Mouse (Mus musculus) mature B cell (primary cell): Measurements from ENCODE around the gene Pgk1.
"Not testable (repeated sequence)": the region's sequence is repeated elsewhere in the genome, so short reads cannot be mapped to it uniquely, and the experiment has no call there.

ENCODE experiments used
- in situ Hi-C: fragments of 300-500 bp; cut with MboI; formaldehyde crosslinking; loops from 2 replicates; pipeline ENCODE4 v1.14.3; 2019

The Pgk1 gene

DNA sequence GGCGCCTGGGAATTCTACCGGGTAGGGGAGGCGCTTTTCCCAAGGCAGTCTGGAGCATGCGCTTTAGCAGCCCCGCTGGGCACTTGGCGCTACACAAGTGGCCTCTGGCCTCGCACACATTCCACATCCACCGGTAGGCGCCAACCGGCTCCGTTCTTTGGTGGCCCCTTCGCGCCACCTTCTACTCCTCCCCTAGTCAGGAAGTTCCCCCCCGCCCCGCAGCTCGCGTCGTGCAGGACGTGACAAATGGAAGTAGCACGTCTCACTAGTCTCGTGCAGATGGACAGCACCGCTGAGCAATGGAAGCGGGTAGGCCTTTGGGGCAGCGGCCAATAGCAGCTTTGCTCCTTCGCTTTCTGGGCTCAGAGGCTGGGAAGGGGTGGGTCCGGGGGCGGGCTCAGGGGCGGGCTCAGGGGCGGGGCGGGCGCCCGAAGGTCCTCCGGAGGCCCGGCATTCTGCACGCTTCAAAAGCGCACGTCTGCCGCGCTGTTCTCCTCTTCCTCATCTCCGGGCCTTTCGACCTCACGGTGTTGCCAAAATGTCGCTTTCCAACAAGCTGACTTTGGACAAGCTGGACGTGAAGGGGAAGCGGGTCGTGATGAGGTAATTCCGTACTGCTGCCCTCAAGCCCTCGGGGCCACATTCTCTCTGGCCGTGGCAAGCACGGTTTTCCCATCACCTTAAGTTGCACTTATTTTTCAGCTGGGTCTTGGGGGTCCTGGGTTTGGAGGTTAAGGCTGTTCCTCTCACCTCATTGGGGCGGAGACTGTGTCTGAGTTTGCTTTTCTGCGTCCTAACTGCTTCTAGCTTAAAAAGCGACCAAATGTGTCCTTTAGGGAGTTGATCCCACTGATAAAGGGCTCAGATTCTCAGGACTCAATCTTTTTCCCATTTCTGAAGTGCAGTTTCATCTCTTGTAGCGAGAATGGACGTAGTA lies at the start of gene Pgk1:
TSS of gene Pgk1 (plus strand) at position 388 of the 937 bp plus-strand sequence.
- in situ Hi-C loops, result no loop called here

DNA sequence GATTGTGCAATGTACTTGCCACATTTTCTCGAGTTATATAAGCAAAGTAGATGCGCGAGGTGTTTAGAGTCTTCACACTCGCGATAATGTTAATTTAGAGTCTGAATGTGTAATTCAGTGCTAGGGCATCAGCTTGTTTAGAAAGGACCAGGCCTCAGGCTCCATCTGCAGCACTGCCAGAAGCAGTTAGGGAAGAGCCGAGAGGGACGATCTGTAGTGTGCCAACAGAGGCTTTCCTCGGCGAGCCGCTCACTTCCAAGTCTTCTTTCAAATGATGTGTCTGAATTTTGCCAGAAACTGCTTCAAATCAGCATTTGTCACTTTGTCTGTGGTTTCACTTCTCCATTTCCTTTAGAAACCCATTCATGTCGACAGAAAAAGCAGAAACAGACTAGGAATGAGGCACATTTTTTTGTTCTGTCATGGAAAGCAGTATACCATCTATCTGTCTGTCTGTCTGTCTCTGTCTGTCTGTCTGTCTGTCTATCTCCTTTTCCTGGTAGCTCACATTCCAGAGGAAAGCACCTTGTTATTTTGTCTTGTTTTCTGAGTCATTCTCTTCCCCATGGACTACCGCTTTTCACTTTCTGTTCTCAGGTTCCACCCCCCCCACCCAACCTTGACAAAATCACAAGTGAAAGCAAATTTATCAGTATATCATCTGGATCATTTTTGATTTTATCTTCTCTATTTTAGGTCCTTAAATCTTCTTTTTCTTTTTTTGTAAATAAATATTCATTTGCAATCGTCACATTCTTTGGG lies 47.4 kb upstream of the Pgk1 start:
- in situ Hi-C loops, result no loop called here

DNA sequence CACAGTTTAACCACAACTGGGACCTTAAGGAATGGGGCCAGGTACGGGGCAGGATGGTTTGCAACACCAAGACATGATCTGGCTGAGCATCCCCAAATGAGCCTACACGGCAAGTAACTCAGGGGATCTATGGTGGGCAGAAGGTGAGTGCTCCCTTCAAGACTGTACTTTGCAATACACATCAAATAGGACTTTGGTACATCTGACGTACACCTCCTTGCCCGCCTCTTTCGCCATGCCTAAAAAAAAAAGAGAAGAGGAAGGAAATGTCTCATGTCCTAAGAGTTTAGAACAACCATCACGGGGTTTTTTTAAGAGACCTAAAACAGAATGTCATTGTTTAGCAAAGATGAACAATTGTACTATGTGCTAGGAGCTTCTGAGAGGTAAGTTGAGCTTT lies 44.0 kb upstream of the Pgk1 start, which contains the start of gene Tlr13:
TSS of gene Tlr13 (plus strand) at position 269 of the 400 bp plus-strand sequence.
- in situ Hi-C loops, result no loop called here

GRCm38 (mm10) chrX:106148185-106148584 lies 38.7 kb upstream of the Pgk1 start:
- in situ Hi-C loops, result no loop called here

DNA sequence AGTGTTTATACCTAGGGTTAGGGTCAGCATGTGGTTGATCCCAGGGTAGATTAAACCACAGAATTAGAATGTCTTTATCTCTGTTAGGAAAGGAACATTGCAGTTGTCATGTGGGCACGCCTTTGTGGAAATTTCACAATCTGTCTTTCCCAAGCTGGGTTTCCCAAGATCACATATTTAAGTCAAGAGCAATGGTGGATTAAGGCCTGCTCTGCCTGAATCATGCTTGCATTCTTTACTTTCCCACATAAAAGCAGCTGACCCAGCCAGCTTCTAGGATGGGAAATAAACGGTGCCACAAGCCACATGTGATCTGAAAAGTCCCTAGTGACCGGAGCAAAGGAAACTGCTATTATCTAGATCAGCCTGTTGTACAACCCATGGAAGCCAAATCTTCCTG lies 37.4 kb upstream of the Pgk1 start:
- in situ Hi-C loops, result no loop called here

- in situ Hi-C loops, result loop anchor here (25.0 kb wide), 1 partner anchor 242 kb away; no protein-coding TSS in a partner anchor
These were observed 32.7 kb upstream of the Pgk1 start for GRCm38 (mm10) chrX:106154180-106154586.

- in situ Hi-C loops, result loop anchor here (25.0 kb wide), 1 partner anchor 244 kb away; no protein-coding TSS in a partner anchor
These were observed 31.0 kb upstream of the Pgk1 start for GRCm38 (mm10) chrX:106155892-106156291.

GRCm38 (mm10) chrX:106163995-106164394 lies 22.9 kb upstream of the Pgk1 start:
- in situ Hi-C loops, result loop anchor here (25.0 kb wide), 1 partner anchor 252 kb away; no protein-coding TSS in a partner anchor

DNA sequence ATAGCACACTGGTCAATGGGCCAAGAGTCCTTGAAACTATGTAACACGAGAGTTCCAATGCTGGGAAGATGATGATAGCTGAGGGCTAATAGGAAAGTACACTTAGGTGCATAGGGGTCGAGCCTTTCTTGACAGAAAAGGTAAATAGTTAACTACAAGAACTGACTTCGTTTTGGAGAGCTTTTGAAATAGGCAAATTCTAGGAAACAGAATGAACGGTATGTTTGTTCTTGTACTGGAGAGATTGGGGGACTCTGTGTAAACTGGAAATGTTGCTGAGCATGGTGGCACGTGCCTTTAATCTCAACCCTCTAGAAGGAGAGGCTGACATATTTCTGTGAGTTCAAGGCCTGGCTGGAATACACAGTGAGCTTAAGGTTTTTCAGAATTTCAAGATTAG lies 22.3 kb upstream of the Pgk1 start:
- in situ Hi-C loops, result loop anchor here (25.0 kb wide), 1 partner anchor 252 kb away; no protein-coding TSS in a partner anchor

- in situ Hi-C loops, result loop anchor here (25.0 kb wide), 1 partner anchor 253 kb away; no protein-coding TSS in a partner anchor
These were observed 21.8 kb upstream of the Pgk1 start for GRCm38 (mm10) chrX:106165089-106165488.

DNA sequence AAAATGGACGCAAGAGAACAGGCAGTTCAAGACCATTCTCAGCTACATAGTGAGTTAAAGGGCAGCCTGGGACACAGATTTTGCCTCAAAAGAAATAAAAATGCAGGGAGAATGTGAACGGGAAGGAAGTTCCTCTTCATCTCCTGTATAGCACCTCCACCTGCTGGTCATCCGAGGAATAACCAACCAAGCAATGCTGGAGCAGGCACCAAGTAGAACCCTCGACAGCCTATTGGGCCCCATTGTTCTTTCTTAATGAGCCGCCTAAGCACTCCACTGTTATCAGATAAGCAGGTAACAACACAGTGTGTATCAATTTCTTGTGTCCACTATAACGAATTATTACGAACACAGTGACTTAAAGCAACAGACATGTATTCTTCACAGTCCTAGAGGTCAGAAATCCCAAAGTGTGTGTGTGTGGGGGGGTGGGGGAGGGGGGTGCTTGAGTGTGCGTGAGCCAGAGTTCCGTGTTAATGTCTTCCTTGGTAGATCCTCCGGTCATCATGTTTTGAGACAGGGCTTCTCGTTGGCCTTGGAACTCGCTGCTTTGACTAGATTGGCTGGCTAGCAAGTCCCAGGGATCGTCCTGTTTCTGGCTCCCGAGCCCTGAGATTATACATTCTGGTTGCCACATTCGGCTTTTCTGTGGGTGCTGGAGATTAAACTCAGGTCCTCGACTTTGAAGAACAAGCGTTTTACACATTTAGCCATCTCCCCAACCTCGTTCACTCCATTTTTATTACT lies 15.6 kb upstream of the Pgk1 start:
- in situ Hi-C loops, result loop anchor here (10.0 to 25.0 kb wide), 2 partner anchors 146 to 259 kb away; partner anchors contain the start of gene Atp7a

DNA sequence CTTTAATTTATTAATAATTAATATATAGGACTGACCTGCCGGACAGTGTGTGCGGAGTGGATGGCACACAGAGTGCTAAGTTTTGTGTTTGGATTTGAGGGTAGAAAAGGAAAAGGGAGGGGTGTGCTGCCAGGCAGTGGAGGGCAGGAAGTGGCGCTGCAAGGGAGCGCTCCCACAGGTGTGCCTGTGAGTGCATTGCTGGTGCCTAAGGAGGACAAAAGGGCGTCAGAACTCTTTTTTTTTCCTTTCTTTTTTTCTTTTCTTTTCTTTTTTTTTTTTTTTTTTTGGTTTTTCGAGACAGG lies 15.1 kb upstream of the Pgk1 start:
- in situ Hi-C loops, result loop anchor here (10.0 to 25.0 kb wide), 2 partner anchors 147 to 260 kb away; partner anchors contain the start of gene Atp7a

DNA sequence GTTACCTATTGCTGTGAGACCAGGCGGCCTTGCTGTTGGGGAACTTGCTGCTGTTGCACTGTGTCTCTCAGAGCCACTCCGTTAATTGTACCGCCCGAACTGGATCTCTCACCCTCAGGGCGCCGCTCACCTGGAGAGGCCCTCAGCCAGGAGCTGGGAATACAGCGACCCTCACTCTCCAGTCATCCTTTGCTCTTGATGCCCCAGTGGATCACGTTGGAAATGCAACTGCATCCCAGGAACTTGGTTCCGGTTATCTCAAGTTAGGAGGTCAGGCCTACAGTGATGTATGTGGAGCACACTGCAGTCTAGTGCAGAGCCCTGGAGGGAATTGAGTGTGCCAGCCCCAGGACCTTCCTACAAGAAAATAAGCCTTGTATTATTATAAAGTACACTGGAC lies 10.6 kb upstream of the Pgk1 start:
- in situ Hi-C loops, result loop anchor here (10.0 kb wide), 1 partner anchor 152 kb away; the partner anchor contains the start of gene Atp7a

DNA sequence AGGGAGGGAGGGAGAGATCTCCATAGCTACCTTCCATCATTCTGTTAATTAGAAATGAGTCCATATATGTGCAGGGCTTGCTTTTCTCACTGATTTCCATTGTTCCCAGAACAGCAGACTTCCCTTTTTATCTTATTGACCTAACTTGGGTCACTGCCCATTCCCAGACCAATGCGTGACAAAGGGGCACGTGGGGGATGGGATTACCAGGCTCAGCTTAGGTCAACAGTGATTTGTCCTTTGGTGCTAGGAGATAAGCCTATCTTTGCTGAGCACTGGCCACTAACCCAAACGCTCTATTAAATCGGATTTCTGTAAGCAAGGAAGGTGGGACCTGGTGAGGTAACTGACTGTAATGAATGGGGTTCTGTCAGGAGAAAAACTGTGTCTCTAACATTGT lies 2.6 kb upstream of the Pgk1 start:
- in situ Hi-C loops, result no loop called here

- in situ Hi-C loops, result no loop called here
These were observed 1.2 kb upstream of the Pgk1 start for GRCm38 (mm10) chrX:106185706-106186105.

DNA sequence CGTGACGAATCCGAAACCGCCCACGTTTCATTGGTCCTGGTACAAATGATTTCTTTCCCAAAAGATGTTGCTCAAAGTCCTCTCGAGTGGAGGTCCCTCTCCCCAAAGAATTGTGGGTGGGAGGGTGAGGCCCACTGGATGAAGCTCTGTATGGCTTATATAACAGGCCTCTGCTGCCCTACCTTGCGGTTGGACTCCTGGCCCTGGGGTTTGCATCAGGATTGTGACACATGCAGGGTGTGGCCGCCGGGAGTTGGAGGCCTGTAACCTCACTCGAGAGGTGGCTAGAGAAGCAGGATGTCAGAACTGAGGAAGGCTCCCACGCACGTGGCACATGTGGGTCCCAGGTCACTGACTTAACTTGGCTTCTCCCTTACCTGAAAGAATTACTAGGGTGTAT lies 837 bp downstream of the Pgk1 start:
- in situ Hi-C loops, result no loop called here

GRCm38 (mm10) chrX:106189356-106189755 lies 2.5 kb downstream of the Pgk1 start:
- in situ Hi-C loops, result no loop called here

DNA sequence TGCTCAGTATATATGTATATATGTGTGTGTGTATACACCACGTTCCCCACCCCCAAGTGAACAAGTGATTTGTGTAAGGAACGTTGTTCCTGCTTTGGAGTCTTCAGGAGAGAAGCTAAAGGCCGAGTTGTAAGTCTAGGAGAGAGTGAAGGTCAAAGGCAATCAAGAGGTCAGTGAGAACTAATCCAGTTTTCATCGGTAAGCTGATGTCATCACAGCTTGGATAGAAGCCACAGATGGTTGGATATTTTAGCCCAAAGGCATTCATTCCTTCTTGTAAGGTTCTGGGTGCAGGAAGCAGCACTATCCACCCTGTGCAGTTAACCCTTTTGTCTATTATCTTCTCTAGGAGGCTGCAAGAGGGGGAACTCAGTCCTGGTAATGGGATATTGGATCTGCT lies 3.2 kb downstream of the Pgk1 start:
- in situ Hi-C loops, result no loop called here

DNA sequence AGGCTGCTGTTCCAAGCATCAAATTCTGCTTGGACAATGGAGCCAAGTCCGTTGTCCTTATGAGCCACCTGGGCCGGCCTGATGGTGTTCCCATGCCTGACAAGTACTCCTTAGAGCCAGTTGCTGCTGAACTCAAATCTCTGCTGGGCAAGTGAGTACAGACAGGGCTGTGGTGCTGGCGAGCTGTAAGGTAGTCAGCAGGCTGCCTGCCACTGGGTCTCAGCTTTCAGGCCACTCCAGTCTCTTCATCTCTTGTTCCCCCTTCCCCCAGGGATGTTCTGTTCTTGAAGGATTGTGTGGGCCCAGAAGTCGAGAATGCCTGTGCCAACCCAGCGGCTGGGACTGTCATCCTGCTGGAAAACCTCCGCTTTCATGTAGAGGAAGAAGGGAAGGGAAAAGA lies 7.5 kb downstream of the Pgk1 start:
- in situ Hi-C loops, result not testable (repeated sequence)

DNA sequence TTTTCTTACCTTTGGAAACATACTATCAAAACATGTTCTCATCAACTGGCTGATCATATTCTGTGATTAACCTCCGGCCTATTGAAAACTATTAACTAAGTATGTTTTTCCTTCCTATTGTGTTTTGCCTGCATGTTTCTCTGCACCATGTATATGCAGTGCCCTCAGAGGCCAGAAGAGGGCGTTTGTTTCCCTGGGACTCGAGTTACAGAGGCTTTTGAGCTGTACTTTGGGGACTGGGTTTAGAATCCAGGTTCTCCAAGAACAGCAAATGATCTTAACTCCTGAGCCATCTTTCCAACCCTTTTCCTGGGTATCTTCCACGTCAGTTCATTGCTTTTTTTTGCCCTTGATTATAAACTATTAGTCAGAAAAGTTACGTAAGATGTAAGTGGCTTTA lies 10.4 kb downstream of the Pgk1 start:
- in situ Hi-C loops, result no loop called here

GRCm38 (mm10) chrX:106198904-106199303 lies 12.0 kb downstream of the Pgk1 start:
- in situ Hi-C loops, result no loop called here

GRCm38 (mm10) chrX:106209100-106209499 lies 22.2 kb downstream of the Pgk1 start:
- in situ Hi-C loops, result loop anchor here (25.0 kb wide), 1 partner anchor 1278 kb away; no protein-coding TSS in a partner anchor
